16 mouse cellular contexts compared by ENCODE assay signal in genomic region chr14:55135676-55136075, GRCm38 (mm10).
"Had no signal": no experiment of that assay in that cellular context is flagged by ENCODE, and none has a peak within 500 bp of the region (broad histone marks: within the 10 kb centered on the region; RNA-seq: fewer than 3 reads in every experiment).

No protein-coding gene starts in this region.

- H3K27ac ChIP-seq: neural tube, embryonic 12.5 days; neural tube, embryonic 13.5 days; neural tube, embryonic 15.5 days; stomach, embryonic 15.5 days; stomach, postnatal 0 days had no signal

- H3K36me3 ChIP-seq: neural tube, embryonic 12.5 days; neural tube, embryonic 13.5 days; neural tube, embryonic 15.5 days; stomach, embryonic 15.5 days had no signal

- H3K4me1 ChIP-seq: neural tube, embryonic 12.5 days; neural tube, embryonic 13.5 days; neural tube, embryonic 15.5 days had no signal

- H3K4me3 ChIP-seq: neural tube, embryonic 12.5 days; neural tube, embryonic 13.5 days; neural tube, embryonic 15.5 days; stomach, embryonic 15.5 days had no signal

- DNase-seq: right cerebral cortex, adult 18-20 months; right cerebral cortex, postnatal 14 days; right cerebral cortex, postnatal 25 days; right cerebral cortex, postnatal 4 days; spleen, adult 18-20 months; thymus, adult 18-20 months; thymus, adult 2 months; thymus, postnatal 14 days; thymus, postnatal 25 days; thymus, postnatal 36 days; thymus, postnatal 4 days had no signal

- H3K27me3 ChIP-seq: neural tube, embryonic 12.5 days; neural tube, embryonic 13.5 days; neural tube, embryonic 15.5 days; stomach, embryonic 15.5 days had no signal

- H3K9me3 ChIP-seq: neural tube, embryonic 12.5 days; neural tube, embryonic 13.5 days; neural tube, embryonic 15.5 days; stomach, embryonic 15.5 days had no signal
